20 mouse cellular contexts compared by ENCODE assay signal in the genomic region with DNA sequence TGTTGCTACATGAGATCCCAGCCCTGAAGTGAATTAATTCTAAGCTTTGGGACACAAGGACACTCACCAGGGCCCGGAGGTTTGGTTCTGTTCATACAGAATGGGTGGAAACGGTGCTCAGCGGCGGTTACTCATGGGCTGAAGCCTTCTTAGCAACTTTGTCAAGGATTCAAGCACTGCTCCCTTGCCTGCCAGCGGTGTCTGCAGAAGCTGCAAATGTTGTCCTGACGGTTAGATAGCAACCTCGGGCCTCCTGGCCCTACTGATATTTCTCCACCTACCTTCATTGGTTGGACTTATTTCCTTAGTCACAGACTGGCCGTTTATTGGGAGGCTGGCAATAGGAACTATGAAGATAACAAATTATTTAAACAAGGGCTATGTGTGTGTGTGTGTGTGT. TPM values are rescaled to one million over a fixed set of nuclear protein-coding genes. Genes with fewer than 3 reads are reported as not detected.
A peak's percentile ranks its signal among the peaks of the same experiment; 100 is the strongest.
DNase-seq lines count a peak whose midpoint lies in the region; ATAC-seq and TF ChIP-seq lines count a peak whose summit lies in the region.
"Had no signal": no experiment of that assay in that cellular context is flagged by ENCODE, and none has a peak within 500 bp of the region (broad histone marks: within the 10 kb centered on the region; RNA-seq: fewer than 3 reads in every experiment).

No protein-coding gene starts in this region.

- H3K4me2 ChIP-seq in heart, embryonic 13.5 days = no peak overlapping the region
- no peak overlapping the region for H3K4me2 ChIP-seq in stomach, embryonic 14.5 days (replicated peaks; ENCODE audit: low read depth, low read length)
- H3K4me2 ChIP-seq in stomach, postnatal 0 days (replicated peaks; ENCODE audit: low read depth) = no peak overlapping the region
- peak overlapping the region; percentile 66 for H3K4me2 ChIP-seq in liver, embryonic 14.5 days (ENCODE audit: low read depth)
- H3K4me2 ChIP-seq: embryonic facial prominence, embryonic 12.5 days; forebrain, embryonic 13.5 days; limb, embryonic 15.5 days had no signal

- H3K4me1 ChIP-seq in heart, embryonic 13.5 days = peaks cover 56% of the 10 kb centered on the region
- peaks cover 12% of the 10 kb centered on the region for H3K4me1 ChIP-seq in stomach, embryonic 14.5 days (ENCODE audit: control insufficient read depth, insufficient read depth, low read length)
- no peaks in the 10 kb centered on the region for H3K4me1 ChIP-seq in stomach, postnatal 0 days (replicated peaks; ENCODE audit: control insufficient read depth, insufficient read depth)
- H3K4me1 ChIP-seq in liver, embryonic 14.5 days (replicated peaks; ENCODE audit: control insufficient read depth in 2 of 2, insufficient read depth in 2 of 2, low read length in 1 of 2) = peaks cover 35 to 48% of the 10 kb centered on the region in 2 experiments

- H3K4me3 ChIP-seq in heart, embryonic 13.5 days = no peak overlapping the region
- H3K4me3 ChIP-seq in stomach, embryonic 14.5 days (ENCODE audit: low read depth, low read length) = no peak overlapping the region
- H3K4me3 ChIP-seq in stomach, postnatal 0 days (ENCODE audit: low read depth, low read length) = no peak overlapping the region
- H3K4me3 ChIP-seq in liver, embryonic 14.5 days (ENCODE audit: insufficient read depth in 1 of 2, low read depth in 2 of 2, low read length in 2 of 2) = peak overlapping the region; percentile 69 to 89
- H3K4me3 ChIP-seq: embryonic facial prominence, embryonic 12.5 days; forebrain, embryonic 13.5 days; hindbrain, embryonic 10.5 days; layer of hippocampus, adult 2 months; limb, embryonic 15.5 days; midbrain, embryonic 10.5 days; myocyte had no signal

- H3K36me3 ChIP-seq in heart, embryonic 13.5 days = no peaks in the 10 kb centered on the region
- H3K36me3 ChIP-seq in stomach, embryonic 14.5 days (ENCODE audit: control insufficient read depth, insufficient read depth, low read length) = no peaks in the 10 kb centered on the region
- no peaks in the 10 kb centered on the region for H3K36me3 ChIP-seq in stomach, postnatal 0 days (ENCODE audit: control insufficient read depth, insufficient read depth, low read length)
- H3K36me3 ChIP-seq in liver, embryonic 14.5 days (replicated peaks; ENCODE audit: control insufficient read depth, insufficient read depth, low read depth) = 0 out of 2 replicates have a peak, but pooled peaks cover 2% of the 10 kb centered on the region
- H3K36me3 ChIP-seq: embryonic facial prominence, embryonic 12.5 days; hindbrain, embryonic 10.5 days; limb, embryonic 15.5 days; midbrain, embryonic 10.5 days had no signal

- no peaks in the 10 kb centered on the region for H3K9me3 ChIP-seq in heart, embryonic 13.5 days
- H3K9me3 ChIP-seq in stomach, embryonic 14.5 days (ENCODE audit: control insufficient read depth, low read depth, low read length) = no peaks in the 10 kb centered on the region
- H3K9me3 ChIP-seq in stomach, postnatal 0 days (ENCODE audit: control insufficient read depth, low read length) = no peaks in the 10 kb centered on the region
- no peaks in the 10 kb centered on the region for H3K9me3 ChIP-seq in liver, embryonic 14.5 days (ENCODE audit: control insufficient read depth, low read length)
- H3K9me3 ChIP-seq: embryonic facial prominence, embryonic 12.5 days; forebrain, embryonic 13.5 days; hindbrain, embryonic 10.5 days; limb, embryonic 15.5 days; midbrain, embryonic 10.5 days had no signal

- no peak for TF ChIP-seq EP300 in stomach, postnatal 0 days (optimal IDR thresholded peaks at IDR 0.05)
- TF ChIP-seq EP300 in liver, embryonic 14.5 days (IDR thresholded peaks at IDR 0.05; ENCODE audit: low read depth) = peak; percentile 94

- intact Hi-C loops in heart, postnatal 10 days (cut with DNase I) = no loop called here

- WGBS in heart, embryonic 13.5 days = 58% methylated on average over 8 of the region's 8 CpGs
- WGBS in stomach, embryonic 14.5 days = 73% methylated on average over 8 of the region's 8 CpGs
- 66% methylated on average over 8 of the region's 8 CpGs for WGBS in stomach, postnatal 0 days
- WGBS in liver, embryonic 14.5 days (ENCODE audit: insufficient replicate concordance) = 16% methylated on average over 8 of the region's 8 CpGs

- H3K27ac ChIP-seq in heart, embryonic 13.5 days (replicated peaks) = peak overlapping the region; percentile 54
- H3K27ac ChIP-seq in stomach, embryonic 14.5 days (ENCODE audit: low read length) = no peak overlapping the region
- no peak overlapping the region for H3K27ac ChIP-seq in stomach, postnatal 0 days (replicated peaks)
- H3K27ac ChIP-seq in liver, embryonic 14.5 days = peak overlapping the region; percentile 97
- H3K27ac ChIP-seq: embryonic facial prominence, embryonic 12.5 days; forebrain, embryonic 13.5 days; hindbrain, embryonic 10.5 days; layer of hippocampus, adult 2 months; limb, embryonic 15.5 days; midbrain, embryonic 10.5 days had no signal

- H3K9ac ChIP-seq in heart, embryonic 13.5 days = no peak overlapping the region
- H3K9ac ChIP-seq in stomach, embryonic 14.5 days (replicated peaks; ENCODE audit: low read depth, low read length) = no peak overlapping the region
- no peak overlapping the region for H3K9ac ChIP-seq in stomach, postnatal 0 days (ENCODE audit: low read length)
- peak overlapping the region; percentile 90 for H3K9ac ChIP-seq in liver, embryonic 14.5 days (replicated peaks)
- H3K9ac ChIP-seq: embryonic facial prominence, embryonic 12.5 days; forebrain, embryonic 13.5 days; limb, embryonic 15.5 days had no signal

- no peak for DNase-seq in heart, postnatal 10 days
- no peak for DNase-seq in stomach, postnatal 0 days (ENCODE audit: low spot score)
- DNase-seq in liver, embryonic 14.5 days (ENCODE audit: low read depth in 3 of 3, low spot score in 3 of 3) = peak; percentile 81 to 82 (median 81)
- DNase-seq in gastrocnemius, adult 18-20 months (ENCODE audit: low spot score) = no peak
- DNase-seq in ovary, postnatal 36 days (ENCODE audit: low spot score) = no peak
- DNase-seq: adrenal gland, postnatal 10 days; B cell, adult 2 months; cerebellum, postnatal 14 days; gastrocnemius, postnatal 14 days; thymus, postnatal 14 days had no signal

- ATAC-seq in heart, embryonic 13.5 days (ENCODE audit: extremely low read depth, insufficient number of reproducible peaks, low FRiP score, low TSS enrichment) = no peak
- ATAC-seq in stomach, embryonic 14.5 days (ENCODE audit: insufficient number of reproducible peaks, insufficient read depth, low FRiP score, low read depth) = peak; percentile 43; the same call in 1 of the 2 replicates
- ATAC-seq in stomach, postnatal 0 days (ENCODE audit: low FRiP score, low TSS enrichment) = no peak
- ATAC-seq in liver, embryonic 14.5 days (ENCODE audit: insufficient read depth) = peak; percentile 82
- no peak for ATAC-seq in monocyte, adult 5-6 weeks (replicated peaks; ENCODE audit: insufficient number of reproducible peaks, low FRiP score, low TSS enrichment, poor library complexity, severe bottlenecking)
- ATAC-seq: forebrain, embryonic 13.5 days had no signal

- H3K27me3 ChIP-seq in heart, embryonic 13.5 days (replicated peaks) = no peaks in the 10 kb centered on the region
- no peaks in the 10 kb centered on the region for H3K27me3 ChIP-seq in stomach, embryonic 14.5 days (ENCODE audit: control insufficient read depth, insufficient read depth, low read length)
- no peaks in the 10 kb centered on the region for H3K27me3 ChIP-seq in stomach, postnatal 0 days (ENCODE audit: control insufficient read depth, insufficient read depth, low read length)
- no peaks in the 10 kb centered on the region for H3K27me3 ChIP-seq in liver, embryonic 14.5 days (ENCODE audit: control insufficient read depth, insufficient read depth, low read length)
- H3K27me3 ChIP-seq: embryonic facial prominence, embryonic 12.5 days; limb, embryonic 15.5 days had no signal

- no peak for TF ChIP-seq CTCF in stomach, postnatal 0 days (IDR thresholded peaks at IDR 0.05; ENCODE audit: low read depth)
- no peak for TF ChIP-seq CTCF in liver, embryonic 14.5 days (IDR thresholded peaks at IDR 0.05; ENCODE audit: low read depth)

RNA-seq across cellular contexts. Expression of a gene that starts 3.6 kb away (rescaled TPM):
- 2.4 and 3.0 TPM in 2 replicates for polyA plus RNA-seq in heart, embryonic 13.5 days (2015; fragmentation: Nextera tagmentation; extraction: Ambion mirVana)
- 10 to 100 TPM; 14.4 to 17.7 TPM for total RNA-seq in heart, postnatal 10 days (2021)
- 4.1 and 4.5 TPM in 2 replicates for polyA plus RNA-seq in stomach, embryonic 14.5 days (2014; fragmentation: Nextera tagmentation; extraction: Ambion mirVana)
- polyA plus RNA-seq in stomach, postnatal 0 days (2015; fragmentation: Nextera tagmentation; extraction: Ambion mirVana) = 1.5 and 1.7 TPM in 2 replicates
- polyA plus RNA-seq in liver, embryonic 14.5 days (2012; rRNA removed) = 4.2 and 4.8 TPM in 2 replicates
- 2.3 and 3.5 TPM in 2 replicates for polyA plus RNA-seq in liver, embryonic 14.5 days (2014; fragmentation: Nextera tagmentation; extraction: Ambion mirVana)
- total RNA-seq in gastrocnemius, adult 18-20 months (2021) = 1 to 10 TPM; 3.8 to 5.5 TPM
- 28.3 to 57.4 TPM (median 42.9 TPM) in 3 replicates for total RNA-seq in monocyte, adult 5-6 weeks (2017)

Comparison
In these comparisons a context has a peak if more than half of its experiments do, and no peak if none do; other contexts are left out.
1. ATAC-seq: peak in stomach, embryonic 14.5 days (single experiment) and liver, embryonic 14.5 days (single experiment); none in heart, embryonic 13.5 days (single experiment), stomach, postnatal 0 days (single experiment) and monocyte, adult 5-6 weeks (single experiment).
2. H3K27ac ChIP-seq: peak in heart, embryonic 13.5 days (single experiment) and liver, embryonic 14.5 days (single experiment); none in stomach, embryonic 14.5 days (single experiment) and stomach, postnatal 0 days (single experiment).
3. H3K4me3 ChIP-seq: peak in liver, embryonic 14.5 days (2 of 2); none in heart, embryonic 13.5 days (single experiment), stomach, embryonic 14.5 days (single experiment) and stomach, postnatal 0 days (single experiment).
4. DNase-seq: peak in liver, embryonic 14.5 days (3 of 3); none in heart, postnatal 10 days (0 of 2), stomach, postnatal 0 days (single experiment), gastrocnemius, adult 18-20 months (single experiment) and ovary, postnatal 36 days (single experiment).